Mouse (Mus musculus): Measurements from ENCODE around the gene Zfp169. TPM values are rescaled to one million over a fixed set of nuclear protein-coding genes. Genes with fewer than 3 reads are reported as not detected.

Gene Zfp169
- total RNA-seq (2023) = 24.3 TPM

DNA sequence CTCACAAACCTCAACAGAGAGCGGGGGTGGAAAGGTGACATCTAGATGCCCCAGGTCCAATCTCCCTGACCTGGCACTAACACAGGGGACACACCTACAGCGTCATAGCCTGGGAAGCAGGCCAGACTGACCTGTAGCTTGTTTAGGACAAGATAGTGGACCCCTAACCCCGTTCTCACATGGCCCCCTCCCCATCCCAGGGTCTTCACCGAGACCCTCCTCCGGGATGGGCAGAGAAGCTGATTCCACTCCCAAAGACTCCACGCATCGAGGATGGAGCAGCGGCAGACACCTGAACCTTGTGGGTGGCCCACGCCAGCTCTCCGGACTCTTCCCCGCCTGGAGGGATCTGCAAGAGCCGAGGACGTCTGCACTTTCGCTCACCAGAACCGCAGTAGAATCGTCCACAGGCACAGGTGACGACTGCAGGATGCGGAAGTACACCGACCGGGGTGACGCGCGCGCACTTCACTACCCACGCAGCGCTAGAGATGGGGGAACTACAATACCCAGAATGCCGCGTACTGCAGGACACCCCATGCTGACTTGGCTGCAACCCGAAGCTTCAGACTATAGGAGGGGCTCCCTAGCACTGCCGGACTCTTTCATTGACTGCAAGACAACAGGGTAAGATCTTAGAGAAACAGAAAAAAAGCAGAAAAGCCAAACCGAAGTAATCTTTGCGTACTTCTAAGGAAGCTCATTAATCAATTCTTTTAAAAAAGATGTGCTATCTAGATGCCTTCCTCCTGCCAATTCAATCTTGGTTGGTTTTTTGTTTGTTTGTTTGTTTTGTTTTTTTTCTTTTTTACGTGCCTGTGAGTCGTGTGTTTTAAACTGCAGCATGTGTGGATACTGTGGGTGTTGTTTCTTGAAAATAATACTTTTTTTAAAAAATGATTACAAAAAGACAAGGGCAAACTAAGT is at the start of gene Zfp169, which contains the start of gene A830005F24Rik:
Zfp169 (minus strand) TSS at position 449 of the 927 bp plus-strand sequence.
A830005F24Rik (plus strand) TSS at position 568 of the 927 bp plus-strand sequence.

Other genes starting within 250 kb of the Zfp169 start
- gene A830005F24Rik, start 119 bp upstream of the Zfp169 start, total RNA-seq (2023) = 0.70 TPM
- 7.1 TPM for gene Ptpdc1, start 112.2 kb upstream of the Zfp169 start, total RNA-seq (2023)
- not detected for gene Barx1, start 149.5 kb upstream of the Zfp169 start, total RNA-seq (2023)

Measured in CD8-positive naive resting alpha-beta T cell, adult 57 days (primary cell).